Mouse (Mus musculus) midbrain, embryonic 13.5 days (tissue): Measurements from ENCODE around the gene Snd1. TPM values are rescaled to one million over a fixed set of nuclear protein-coding genes. Genes with fewer than 3 reads are reported as not detected.

Source experiments
- ATAC-seq: fragments of 200-750 bp; cut with Nextera tagmentation; 2 replicates; pipeline ENCODE4 v1.8.0; 2017; ENCODE audit warnings: mild to moderate bottlenecking, moderate TSS enrichment, moderate library complexity
- H3K27ac ChIP-seq: fragments of 300-500 bp; sonication (generic); 2 replicates; pipeline ENCODE4 v1.5.1; 2015; ENCODE audit warnings: inconsistent platforms, mild to moderate bottlenecking, moderate library complexity
- H3K27me3 ChIP-seq: fragments of 300-500 bp; sonication (generic); 2 replicates; pipeline ENCODE4 v1.6.1; 2015; ENCODE audit warnings: mild to moderate bottlenecking, inconsistent platforms
- H3K36me3 ChIP-seq: fragments of 300-500 bp; sonication (generic); 2 replicates; pipeline ENCODE4 v1.6.1; 2015; ENCODE audit warnings: mild to moderate bottlenecking, inconsistent platforms
- H3K4me1 ChIP-seq: fragments of 300-500 bp; sonication (generic); replicated peaks from 2 replicates; pipeline ENCODE4 v1.6.1; 2015; ENCODE audit warnings: inconsistent platforms
- H3K4me2 ChIP-seq: fragments of 300-500 bp; sonication (generic); replicated peaks from 2 replicates; pipeline ENCODE4 v1.6.1; 2015; ENCODE audit warnings: moderate library complexity, mild to moderate bottlenecking, inconsistent platforms
- H3K4me3 ChIP-seq: fragments of 300-500 bp; sonication (generic); replicated peaks from 2 replicates; pipeline ENCODE4 v1.5.1; 2015; ENCODE audit warnings: mild to moderate bottlenecking, inconsistent platforms
- H3K9ac ChIP-seq: fragments of 300-500 bp; sonication (generic); replicated peaks from 2 replicates; pipeline ENCODE4 v1.6.1; 2015; ENCODE audit warnings: mild to moderate bottlenecking, inconsistent platforms
- H3K9me3 ChIP-seq: fragments of 300-500 bp; sonication (generic); 2 replicates; pipeline ENCODE4 v1.6.1; 2016; ENCODE audit warnings: mild to moderate bottlenecking, inconsistent platforms
- WGBS: fragments of 180-500 bp; shearing (Covaris S2); methylation state at CpG from one replicate; pipeline ENCODE4 v1.1.7; 2015; 5-methylcytosine and 5-hydroxymethylcytosine counted together
- polyA plus RNA-seq: library from polyadenylated mRNA; unstranded; fragments of >200 nt; fragmentation: Nextera tagmentation; extraction: Ambion mirVana; gene quantifications from 2 replicates; pipeline ENCODE4 v1.2.1, GENCODE M21; 2015

Gene Snd1
- polyA plus RNA-seq, 1 experiment from 2014 or later: 86.5 TPM

DNA sequence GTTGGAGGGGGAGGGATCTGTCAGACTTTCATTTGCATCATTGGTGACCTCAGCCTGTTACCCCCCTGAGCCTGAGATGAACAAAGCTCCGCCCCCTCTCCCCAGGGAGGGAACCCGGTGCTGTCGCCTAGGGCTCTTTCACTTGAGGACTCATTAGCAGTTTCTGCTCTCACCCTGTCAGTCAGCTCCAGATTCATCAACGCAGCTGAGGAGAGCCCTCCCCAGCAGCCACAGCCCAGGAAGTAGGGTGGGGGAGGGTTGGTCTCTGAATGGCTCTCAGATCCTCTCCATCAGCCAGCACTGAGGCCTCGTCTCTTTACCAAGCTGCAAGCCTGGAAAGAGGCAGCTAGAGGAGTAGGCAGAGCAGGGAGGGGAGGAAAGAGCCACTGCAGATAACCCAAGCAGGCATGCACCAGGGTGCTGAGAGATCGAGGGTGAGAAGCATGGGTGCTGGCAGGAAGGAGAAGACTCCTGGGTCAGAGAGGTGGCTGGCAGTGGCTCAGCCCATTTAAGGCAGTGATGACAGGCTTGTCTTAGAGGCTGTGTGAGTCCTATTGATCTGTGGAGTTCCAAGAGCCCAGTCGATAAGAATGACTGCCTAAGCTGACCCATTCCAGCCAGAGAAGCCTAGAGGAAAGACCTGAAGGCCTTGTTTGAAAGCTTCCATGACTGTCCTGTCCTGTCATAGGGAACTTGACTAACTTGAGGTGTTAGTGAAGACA lies 403.2 kb downstream of the Snd1 start:
- no peak overlapping the region for H3K4me3 ChIP-seq
- peak; percentile 84 for ATAC-seq
- H3K27ac ChIP-seq: peak overlapping the region; percentile 20
- 19% methylated on average over 7 of the region's 7 CpGs for WGBS
- no peaks in the 10 kb centered on the region for H3K9me3 ChIP-seq
- H3K4me1 ChIP-seq: peaks cover 67% of the 10 kb centered on the region
- H3K9ac ChIP-seq: no peak overlapping the region
- H3K4me2 ChIP-seq: no peak overlapping the region; the same call in 1 of the 2 replicates
- H3K36me3 ChIP-seq: peaks cover 3% of the 10 kb centered on the region; the same call in 1 of the 2 replicates
- H3K27me3 ChIP-seq: no peaks in the 10 kb centered on the region

DNA sequence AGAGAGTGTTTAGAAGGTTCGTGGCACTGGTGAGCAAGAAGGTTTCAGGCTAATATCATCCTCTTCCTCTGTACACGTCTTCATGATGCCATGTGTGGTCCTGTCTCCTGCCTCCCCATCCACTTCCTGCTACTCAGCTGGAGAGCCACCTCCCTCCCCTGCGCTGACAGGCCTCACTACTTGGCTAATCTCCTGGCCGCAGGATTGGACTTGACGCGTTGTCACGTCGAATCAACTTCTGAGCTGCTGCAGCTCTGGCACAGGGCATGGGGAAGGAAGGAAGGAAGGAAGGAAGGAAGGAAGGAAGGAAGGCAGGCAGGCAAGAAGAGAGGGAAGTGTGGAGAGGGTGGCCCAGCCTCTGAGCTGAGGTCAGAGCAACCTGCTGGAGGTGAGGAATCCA lies 404.4 kb downstream of the Snd1 start:
- no peaks in the 10 kb centered on the region for H3K9me3 ChIP-seq
- H3K27ac ChIP-seq: no peak overlapping the region
- H3K36me3 ChIP-seq: peaks cover 8% of the 10 kb centered on the region
- WGBS: 51% methylated on average over 8 of the region's 8 CpGs
- ATAC-seq: no peak
- H3K9ac ChIP-seq: no peak overlapping the region
- no peak overlapping the region for H3K4me2 ChIP-seq
- no peak overlapping the region for H3K4me3 ChIP-seq
- no peaks in the 10 kb centered on the region for H3K27me3 ChIP-seq
- H3K4me1 ChIP-seq: peaks cover 55% of the 10 kb centered on the region

DNA sequence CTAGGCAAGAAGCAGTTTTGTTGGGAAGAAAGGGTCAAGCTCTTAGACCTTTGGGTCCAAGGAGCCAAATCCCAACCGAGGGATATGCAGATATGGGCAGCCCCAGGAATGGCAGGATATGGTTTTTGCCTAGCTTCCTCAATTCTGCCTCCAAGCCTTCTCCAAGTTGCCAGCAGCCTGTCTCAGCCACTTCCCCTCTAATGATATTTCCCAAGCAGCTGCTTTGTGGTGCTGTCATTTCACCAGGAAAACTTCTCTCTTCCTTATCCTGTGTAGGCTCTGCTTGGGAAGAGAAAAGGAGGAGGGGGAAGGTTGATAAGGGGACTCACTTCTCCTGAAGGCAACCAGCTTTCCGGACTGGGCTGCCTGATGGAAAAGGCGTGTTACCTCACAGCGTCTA lies 406.0 kb downstream of the Snd1 start:
- Histone ChIP-seq H3K36me3 (peaks cover 21% of the 10 kb centered on the region), H3K4me1 (peaks cover 48% of the 10 kb centered on the region), H3K27me3 (no peaks in the 10 kb centered on the region), H3K4me3 (no peak overlapping the region), H3K9ac (no peak overlapping the region), H3K9me3 (no peaks in the 10 kb centered on the region), H3K27ac (no peak overlapping the region), H3K4me2 (no peak overlapping the region)
- 88% methylated on average over 4 of the region's 4 CpGs for WGBS
- ATAC-seq: no peak

DNA sequence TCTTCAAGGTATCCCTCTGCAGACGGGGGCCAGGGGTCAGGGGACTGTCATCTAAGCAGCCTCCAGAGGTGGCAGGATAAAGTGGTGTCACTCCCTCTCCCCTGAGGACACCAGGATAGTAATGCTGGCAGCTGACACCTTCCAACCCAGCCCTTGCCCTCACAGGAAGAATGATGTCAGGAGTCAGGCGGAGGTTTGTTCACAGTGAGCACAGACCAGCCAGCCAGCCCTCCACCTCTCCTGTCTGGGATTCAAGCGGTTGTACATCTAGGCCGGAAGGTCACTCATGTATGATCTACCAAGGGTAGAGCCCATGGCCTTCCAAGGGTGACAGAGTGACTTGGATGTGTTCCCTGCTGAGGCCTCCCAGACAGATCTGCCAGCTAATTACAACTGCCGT lies 408.6 kb downstream of the Snd1 start:
- Histone ChIP-seq H3K4me3 (no peak overlapping the region), H3K36me3 (peaks cover 31% of the 10 kb centered on the region), H3K27ac (no peak overlapping the region), H3K9ac (no peak overlapping the region), H3K4me1 (peaks cover 22% of the 10 kb centered on the region), H3K9me3 (no peaks in the 10 kb centered on the region), H3K27me3 (no peaks in the 10 kb centered on the region), H3K4me2 (no peak overlapping the region)
- 78% methylated on average over 5 of the region's 5 CpGs for WGBS
- ATAC-seq: no peak

DNA sequence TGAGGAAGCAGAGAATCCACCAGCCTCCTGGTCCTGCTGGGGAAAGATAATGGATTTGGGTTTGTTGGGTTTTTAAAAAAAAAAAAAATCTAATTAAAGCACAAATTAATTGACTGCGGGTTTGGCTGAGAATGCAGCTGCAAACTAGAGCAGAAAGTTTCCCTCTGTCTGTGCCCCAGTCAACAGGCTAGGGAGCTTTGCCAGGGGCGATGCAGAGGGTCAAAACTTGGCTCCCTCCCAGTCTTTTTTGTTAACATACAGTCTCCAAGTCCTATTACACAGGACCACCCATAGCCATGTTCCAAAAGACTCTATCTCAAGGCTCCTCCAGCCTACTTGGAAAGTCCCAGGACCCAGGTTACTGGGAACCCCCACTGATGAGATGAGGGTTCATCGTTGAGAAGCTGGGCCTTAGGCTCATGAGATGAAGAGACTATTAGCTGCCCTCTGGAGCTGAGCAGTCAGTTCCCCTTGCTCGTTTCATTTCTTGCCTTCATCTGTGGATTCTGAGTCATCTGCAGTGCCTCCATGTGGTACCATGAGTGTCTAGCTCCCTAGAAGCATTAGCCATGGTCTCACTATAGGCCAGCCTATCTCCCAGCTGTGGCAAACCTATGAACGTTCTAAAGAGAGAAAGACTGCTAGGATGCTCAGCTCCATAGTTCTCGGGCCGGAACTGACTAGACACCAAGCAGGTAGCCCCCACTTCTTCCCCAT lies 411.9 kb downstream of the Snd1 start:
- Histone ChIP-seq H3K9me3 (no peaks in the 10 kb centered on the region), H3K36me3 (peaks cover 40% of the 10 kb centered on the region), H3K4me2 (no peak overlapping the region), H3K27ac (no peak overlapping the region), H3K4me1 (peaks cover 19% of the 10 kb centered on the region), H3K9ac (no peak overlapping the region), H3K27me3 (no peaks in the 10 kb centered on the region), H3K4me3 (no peak overlapping the region)
- ATAC-seq: no peak
- WGBS: 92% methylated on average over 7 of the region's 7 CpGs

DNA sequence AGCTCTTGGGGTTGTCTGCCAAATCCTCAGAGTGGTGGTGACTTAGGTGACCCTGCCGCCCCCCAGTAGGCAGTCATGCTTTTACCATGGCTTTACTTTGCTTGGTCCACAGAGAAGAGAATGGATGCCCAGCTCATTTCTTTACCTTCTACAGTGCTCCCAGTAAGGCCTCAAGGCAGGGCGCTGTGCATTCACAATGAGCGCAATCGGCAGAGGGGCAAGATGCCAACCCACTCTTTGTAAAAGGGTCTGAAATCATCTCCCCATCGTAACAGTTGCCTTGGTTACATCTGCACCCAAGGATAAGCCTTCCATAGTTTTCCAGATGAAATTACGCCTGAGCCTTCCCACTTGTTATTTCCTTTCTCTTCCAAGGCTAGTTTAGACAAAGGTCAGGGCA lies 415.5 kb downstream of the Snd1 start:
- 59% methylated on average over 6 of the region's 6 CpGs for WGBS
- no peaks in the 10 kb centered on the region for H3K27me3 ChIP-seq
- H3K36me3 ChIP-seq: peaks cover 23% of the 10 kb centered on the region
- peaks cover 29% of the 10 kb centered on the region for H3K4me1 ChIP-seq
- peak overlapping the region; percentile 51 for H3K27ac ChIP-seq
- no peak overlapping the region for H3K4me3 ChIP-seq
- no peak overlapping the region for H3K4me2 ChIP-seq
- no peak overlapping the region for H3K9ac ChIP-seq
- peak; percentile 59 for ATAC-seq
- H3K9me3 ChIP-seq: no peaks in the 10 kb centered on the region

DNA sequence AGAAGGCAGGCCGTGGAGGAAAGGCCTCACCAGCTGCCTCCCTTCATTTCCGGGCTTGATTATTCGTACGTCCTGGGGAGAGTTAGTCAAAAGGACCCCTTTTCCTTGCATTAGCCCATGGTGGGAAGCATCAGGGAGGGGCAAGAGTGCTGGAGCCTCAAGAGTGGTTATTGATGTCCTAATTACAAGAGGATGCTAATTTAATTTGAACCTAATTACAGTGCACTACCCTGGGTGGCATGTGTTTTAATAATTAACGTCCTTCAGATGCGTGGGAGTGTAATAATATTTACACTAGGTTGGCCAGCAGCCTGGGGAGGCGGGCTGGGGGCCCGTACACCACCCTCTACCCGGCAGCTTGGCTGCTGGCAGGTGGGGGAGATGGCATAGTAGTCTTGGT lies 416.5 kb downstream of the Snd1 start:
- no peak overlapping the region for H3K4me2 ChIP-seq
- 0 out of 2 replicates have a peak overlapping the region, but pooled peaks have one; percentile 51 for H3K27ac ChIP-seq
- H3K4me1 ChIP-seq: peaks cover 32% of the 10 kb centered on the region
- no peaks in the 10 kb centered on the region for H3K9me3 ChIP-seq
- peaks cover 14% of the 10 kb centered on the region for H3K36me3 ChIP-seq
- no peak overlapping the region for H3K4me3 ChIP-seq
- no peak overlapping the region for H3K9ac ChIP-seq
- no peaks in the 10 kb centered on the region for H3K27me3 ChIP-seq
- 51% methylated on average over 9 of the region's 9 CpGs for WGBS
- peak; percentile 48 for ATAC-seq

DNA sequence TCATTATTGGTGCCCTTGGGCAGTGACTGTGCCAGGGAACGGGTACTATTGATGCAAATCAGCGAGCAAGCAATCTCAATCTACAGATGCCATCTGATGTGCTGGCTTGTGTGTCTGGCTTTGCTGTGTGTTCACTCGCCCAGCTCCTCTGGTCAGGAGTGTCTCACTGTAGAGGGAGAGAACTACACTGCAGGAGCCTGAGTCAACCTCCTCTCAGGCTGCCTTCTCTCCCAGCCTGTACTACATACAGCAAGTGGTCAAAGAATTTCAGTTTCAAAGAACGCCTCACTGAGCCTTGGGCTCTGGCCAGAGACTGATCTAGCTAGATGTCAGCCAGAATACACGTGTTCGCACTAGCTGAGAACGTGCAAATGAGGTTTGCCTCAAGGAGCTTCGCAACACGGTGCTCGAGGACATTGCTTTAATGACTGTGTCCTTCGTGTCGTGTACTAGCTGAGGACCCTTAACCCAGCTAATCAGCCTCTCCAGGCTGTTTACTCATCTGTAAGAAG lies 420.1 kb downstream of the Snd1 start:
- no peaks in the 10 kb centered on the region for H3K27me3 ChIP-seq
- no peak for ATAC-seq
- no peak overlapping the region for H3K4me3 ChIP-seq
- no peaks in the 10 kb centered on the region for H3K36me3 ChIP-seq
- H3K4me2 ChIP-seq: no peak overlapping the region
- H3K27ac ChIP-seq: no peak overlapping the region
- H3K9ac ChIP-seq: no peak overlapping the region
- 69% methylated on average over 12 of the region's 12 CpGs for WGBS
- H3K9me3 ChIP-seq: no peaks in the 10 kb centered on the region
- H3K4me1 ChIP-seq: peaks cover 47% of the 10 kb centered on the region

DNA sequence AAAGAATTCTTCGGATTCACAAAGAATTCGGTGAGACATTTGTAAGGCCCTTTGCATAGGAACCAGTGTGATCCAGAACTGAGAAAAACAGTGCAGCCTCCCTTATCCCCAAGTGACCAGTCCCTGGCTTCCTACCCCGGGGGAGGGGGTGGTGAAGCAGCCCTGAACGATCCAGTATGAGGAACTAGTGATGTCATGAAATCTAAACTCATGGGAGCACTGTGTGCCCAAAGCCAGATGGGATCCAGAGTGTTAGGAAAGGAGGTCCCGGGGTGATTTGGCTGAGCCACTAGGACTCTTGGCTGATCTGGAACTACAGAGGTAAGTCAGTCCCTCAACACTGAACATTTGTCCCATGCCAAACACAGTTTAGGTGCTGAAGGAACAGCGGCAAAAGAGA lies 420.8 kb downstream of the Snd1 start:
- Histone ChIP-seq H3K9ac (no peak overlapping the region), H3K9me3 (no peaks in the 10 kb centered on the region), H3K27me3 (no peaks in the 10 kb centered on the region), H3K36me3 (no peaks in the 10 kb centered on the region), H3K4me3 (no peak overlapping the region), H3K4me1 (peaks cover 40% of the 10 kb centered on the region), H3K27ac (no peak overlapping the region), H3K4me2 (no peak overlapping the region)
- 80% methylated on average over 6 of the region's 6 CpGs for WGBS
- no peak for ATAC-seq

DNA sequence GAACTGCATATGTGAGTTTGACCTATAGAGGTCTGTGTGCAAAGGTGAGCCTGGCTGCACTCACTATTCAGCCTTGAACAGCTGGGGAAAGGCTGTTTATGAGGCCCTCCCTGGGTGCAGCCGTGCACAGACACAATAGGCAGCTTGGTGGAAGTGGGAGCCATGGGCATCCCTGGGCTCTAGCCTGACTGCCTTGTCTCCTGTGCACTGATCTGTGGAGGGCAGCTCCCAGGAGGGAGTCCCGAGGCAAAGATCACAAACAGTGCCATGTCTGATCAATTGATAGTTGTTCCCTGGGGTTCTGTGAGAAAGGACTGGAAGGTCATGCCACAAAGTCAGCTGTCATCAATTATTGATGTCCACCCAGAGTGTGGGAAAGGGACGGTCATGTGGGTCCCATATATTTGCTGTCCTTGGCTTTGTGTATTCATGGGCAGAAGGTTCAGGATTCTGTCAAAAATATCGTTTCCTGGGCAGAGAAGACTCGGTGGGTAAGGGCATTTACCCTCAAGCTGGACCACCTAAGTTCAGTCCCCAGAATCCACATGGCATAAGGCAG lies 421.9 kb downstream of the Snd1 start:
- Histone ChIP-seq H3K4me3 (no peak overlapping the region), H3K36me3 (no peaks in the 10 kb centered on the region), H3K9me3 (no peaks in the 10 kb centered on the region), H3K9ac (no peak overlapping the region), H3K27ac (no peak overlapping the region), H3K4me1 (peaks cover 29% of the 10 kb centered on the region), H3K27me3 (no peaks in the 10 kb centered on the region), H3K4me2 (no peak overlapping the region)
- 42% methylated on average over 5 of the region's 5 CpGs for WGBS
- ATAC-seq: no peak

DNA sequence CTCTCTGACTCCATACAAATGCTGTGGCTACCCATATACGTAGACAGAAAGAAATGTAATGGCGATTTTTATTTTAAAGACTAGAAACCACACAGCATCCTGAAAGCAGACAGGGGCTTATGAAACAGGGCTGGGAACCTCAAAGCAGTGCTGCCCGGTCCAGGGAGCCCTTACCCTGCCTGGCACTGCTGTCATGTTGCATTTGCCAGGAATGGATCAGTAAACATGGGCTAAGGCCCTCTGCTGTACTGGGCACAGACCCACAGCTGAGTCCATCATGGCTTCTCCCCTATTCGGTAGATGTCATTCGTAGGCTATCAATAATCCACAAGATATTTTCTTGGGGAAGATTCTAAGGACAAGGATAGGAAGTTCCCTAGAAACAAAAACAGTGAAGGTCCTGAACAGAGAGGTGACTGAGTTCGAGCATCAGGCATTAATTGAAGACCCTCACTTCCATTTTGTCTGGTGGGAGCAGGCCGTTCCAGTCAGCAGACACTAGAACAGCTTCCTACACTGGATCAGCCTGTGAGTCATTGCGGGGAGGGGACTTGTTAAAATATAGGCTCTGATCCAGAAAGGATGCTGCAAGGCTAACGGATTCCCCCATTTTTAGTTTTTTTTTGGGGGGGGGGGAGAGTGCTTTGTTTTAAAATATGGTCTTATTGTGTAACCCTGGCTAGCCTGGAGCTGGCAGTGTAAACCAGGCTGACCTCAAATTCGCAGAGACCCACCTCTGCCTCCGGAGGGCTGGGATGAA lies 422.6 kb downstream of the Snd1 start:
- Histone ChIP-seq H3K4me2 (no peak overlapping the region), H3K9me3 (no peaks in the 10 kb centered on the region), H3K36me3 (no peaks in the 10 kb centered on the region), H3K27me3 (0 out of 2 replicates have a peak, but pooled peaks cover 2% of the 10 kb centered on the region), H3K27ac (no peak overlapping the region), H3K9ac (no peak overlapping the region), H3K4me1 (peaks cover 24% of the 10 kb centered on the region; the same call in 1 of the 2 replicates), H3K4me3 (no peak overlapping the region)
- WGBS: 61% methylated on average over 11 of the region's 11 CpGs
- ATAC-seq: no peak
